Mouse (Mus musculus): ENCODE data around the gene Zfp750.
A peak's percentile ranks its signal among the peaks of the same experiment; 100 is the strongest.

Zfp750 gene

GRCm38 (mm10) chr11:121519131-121519530 is at the start of gene Zfp750:
TSS of gene Zfp750 (minus strand) at chr11:121519333.
- DNase-seq = peak; percentile 7

DNA sequence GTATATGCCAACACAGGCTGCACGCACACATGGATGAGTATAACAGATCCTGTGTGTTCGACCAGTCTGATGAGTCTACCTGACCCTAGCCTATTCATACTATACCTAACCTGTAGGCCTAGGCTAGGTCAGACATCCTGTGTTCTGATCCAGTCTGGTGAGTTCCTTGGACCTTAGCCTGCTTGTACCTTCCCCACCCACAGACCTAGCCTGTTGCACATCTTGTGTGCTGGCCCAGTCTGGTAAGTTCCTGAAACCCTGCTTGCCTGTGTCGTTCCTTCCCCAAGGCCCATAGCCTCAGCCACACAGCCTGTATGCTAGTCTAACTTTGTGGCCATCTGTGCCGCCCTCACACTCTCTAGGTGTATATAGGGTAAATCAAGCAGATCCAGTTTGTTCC is 45.1 kb upstream of the Zfp750 start:
- DNase-seq = no peak

- DNase-seq = no peak
Measured at GRCm38 (mm10) chr11:121563312-121563711, 44.2 kb upstream of the Zfp750 start.

GRCm38 (mm10) chr11:121560294-121560663 is 41.1 kb upstream of the Zfp750 start:
- DNase-seq = no peak

GRCm38 (mm10) chr11:121559527-121560293 is 40.6 kb upstream of the Zfp750 start:
- no peak for DNase-seq

DNA sequence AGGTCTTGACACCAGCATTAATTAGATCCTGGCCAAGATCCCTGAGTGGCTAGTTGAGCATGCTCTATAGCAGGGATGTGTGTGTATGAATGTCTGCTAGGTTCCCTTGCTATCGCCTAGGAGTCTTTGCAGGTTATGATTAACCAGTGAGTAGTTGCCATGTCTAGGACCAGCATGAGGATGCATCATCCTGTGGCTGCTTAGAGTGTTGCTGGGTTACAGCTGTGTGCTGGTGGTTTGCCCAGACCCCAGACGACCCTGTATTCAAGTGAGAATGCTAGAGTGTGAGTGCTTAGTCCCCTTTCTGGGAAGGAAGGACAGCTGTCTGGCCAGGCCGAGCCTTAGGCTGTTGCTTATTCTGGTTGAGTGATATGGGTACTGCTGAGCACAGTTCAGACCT is 39.4 kb upstream of the Zfp750 start:
- DNase-seq = no peak

GRCm38 (mm10) chr11:121557946-121558345 is 38.8 kb upstream of the Zfp750 start:
- no peak for DNase-seq

GRCm38 (mm10) chr11:121556727-121557126 is 37.6 kb upstream of the Zfp750 start:
- DNase-seq = no peak

DNA sequence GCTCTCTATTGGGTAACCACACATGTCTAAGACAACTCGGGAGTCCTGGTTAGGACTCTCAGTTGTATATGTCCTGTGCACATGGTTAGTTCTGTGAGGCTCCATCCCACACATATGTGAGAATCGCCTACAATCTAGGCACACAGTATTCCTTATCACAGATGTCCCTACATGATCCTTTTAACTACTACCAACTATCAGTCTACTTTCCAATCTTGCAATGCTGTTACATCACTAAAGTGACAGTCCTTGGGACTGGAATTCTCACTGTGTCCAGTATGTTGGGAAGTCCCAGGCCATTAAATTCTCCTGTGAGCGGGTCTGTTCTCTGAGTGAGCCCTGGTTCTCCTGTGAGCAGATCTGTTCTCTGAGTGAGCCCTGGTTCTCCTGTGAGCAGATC is 34.3 kb upstream of the Zfp750 start:
- no peak for DNase-seq

- DNase-seq = no peak
Measured at GRCm38 (mm10) chr11:121552846-121553457, 33.8 kb upstream of the Zfp750 start.

DNA sequence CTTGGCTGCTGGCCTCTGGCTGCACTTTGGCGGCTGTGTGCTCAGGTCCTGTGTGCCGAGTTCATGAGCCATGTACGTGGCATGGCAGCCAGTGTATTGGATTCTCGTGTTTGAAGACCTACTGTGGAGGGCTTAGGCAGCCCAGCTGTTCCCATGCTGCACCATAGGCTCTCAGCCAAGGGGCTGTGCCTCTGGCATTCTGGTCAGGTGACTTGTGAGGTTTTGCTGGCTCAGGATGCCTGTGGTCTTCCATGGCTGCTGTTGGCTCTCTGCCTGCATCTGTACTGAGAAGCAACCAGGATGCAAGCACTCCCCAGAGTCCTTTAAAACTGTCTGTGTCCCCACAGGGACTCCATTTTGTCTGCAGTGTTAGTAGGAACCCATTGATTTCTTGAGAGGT is 33.0 kb upstream of the Zfp750 start:
- no peak for DNase-seq

DNA sequence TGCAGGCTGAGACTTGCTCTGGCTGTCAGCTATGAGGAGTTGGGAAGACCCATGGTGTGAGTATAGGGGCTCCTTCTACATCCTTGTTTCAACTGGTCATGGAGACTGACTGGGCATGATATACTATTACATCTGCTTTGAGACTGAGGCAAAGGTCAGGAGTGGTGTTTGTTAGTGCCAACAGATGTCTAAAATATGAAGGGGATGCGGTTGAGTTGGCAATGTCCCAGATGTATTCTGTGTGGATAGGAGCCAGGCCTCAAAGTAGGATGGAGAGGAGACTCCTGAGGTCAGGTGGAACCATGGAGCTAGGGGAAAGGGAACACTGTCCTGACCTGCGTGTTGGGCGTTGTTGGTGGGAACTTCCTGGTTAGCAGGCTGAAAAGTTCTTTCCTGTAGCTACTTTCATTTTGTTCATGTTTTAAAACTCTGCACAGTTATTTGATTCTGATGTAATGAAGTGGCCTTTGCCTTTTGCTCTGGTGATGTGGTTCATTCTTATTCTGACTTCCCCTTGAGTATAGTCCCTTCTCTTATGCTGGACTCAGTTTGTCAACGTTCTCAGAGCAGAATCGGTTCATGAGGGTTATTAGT is 32.2 kb upstream of the Zfp750 start:
- no peak for DNase-seq

- DNase-seq = no peak
Measured at GRCm38 (mm10) chr11:121549843-121550647, 30.9 kb upstream of the Zfp750 start.

GRCm38 (mm10) chr11:121548996-121549842 is 30.1 kb upstream of the Zfp750 start:
- no peak for DNase-seq

GRCm38 (mm10) chr11:121547925-121548324 is 28.8 kb upstream of the Zfp750 start:
- DNase-seq = no peak

DNA sequence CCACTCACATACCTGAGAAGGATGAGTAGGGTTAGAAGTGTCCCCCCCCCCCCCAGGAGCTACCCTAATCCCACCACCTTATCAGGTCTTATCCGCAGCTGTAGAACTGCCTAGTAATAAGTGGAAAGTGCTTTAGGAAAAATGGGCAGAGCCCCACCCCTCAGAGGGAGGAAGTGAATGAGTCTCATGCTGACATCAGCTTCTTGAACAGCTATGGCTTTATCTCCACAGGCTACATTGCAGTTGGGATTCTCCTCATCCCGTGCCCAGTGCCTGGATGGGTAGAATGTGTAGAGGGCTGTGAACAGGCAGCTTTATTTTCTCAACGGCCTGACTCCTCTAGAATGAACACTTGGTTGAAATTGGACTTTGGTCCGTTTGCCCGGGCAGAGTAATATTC is 28.1 kb upstream of the Zfp750 start:
- DNase-seq = no peak

DNA sequence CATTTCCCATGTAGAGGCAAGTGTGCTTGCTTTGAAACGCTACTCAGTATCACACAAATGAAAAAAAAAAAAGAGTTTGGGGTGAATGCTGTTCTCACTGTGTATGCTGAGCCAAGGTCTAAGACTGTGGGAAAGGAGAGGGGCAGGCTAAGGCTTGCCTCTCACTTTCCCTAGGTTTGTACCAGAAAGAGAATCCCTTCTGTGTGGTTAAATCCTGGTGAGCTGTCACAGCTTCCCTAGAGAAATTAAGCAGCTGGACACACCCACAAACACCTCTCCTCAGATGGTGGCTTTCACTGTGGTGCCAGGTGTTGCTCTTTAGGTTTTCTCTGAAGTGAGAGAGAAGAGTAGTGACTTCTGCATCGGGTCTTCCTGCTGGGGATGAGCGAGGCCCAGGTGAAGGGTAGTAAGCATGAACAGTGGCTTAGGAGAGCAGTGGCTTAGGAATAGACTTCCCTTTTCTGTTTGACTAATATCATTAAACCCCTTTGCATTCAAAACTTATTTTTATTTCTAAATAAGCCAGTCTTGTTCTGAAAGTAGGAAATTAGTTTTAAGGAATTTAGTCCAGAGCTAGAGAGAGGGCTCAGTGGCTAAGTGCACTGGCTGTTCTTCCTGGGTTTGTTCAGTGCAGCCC is 26.4 kb upstream of the Zfp750 start:
- no peak for DNase-seq

DNA sequence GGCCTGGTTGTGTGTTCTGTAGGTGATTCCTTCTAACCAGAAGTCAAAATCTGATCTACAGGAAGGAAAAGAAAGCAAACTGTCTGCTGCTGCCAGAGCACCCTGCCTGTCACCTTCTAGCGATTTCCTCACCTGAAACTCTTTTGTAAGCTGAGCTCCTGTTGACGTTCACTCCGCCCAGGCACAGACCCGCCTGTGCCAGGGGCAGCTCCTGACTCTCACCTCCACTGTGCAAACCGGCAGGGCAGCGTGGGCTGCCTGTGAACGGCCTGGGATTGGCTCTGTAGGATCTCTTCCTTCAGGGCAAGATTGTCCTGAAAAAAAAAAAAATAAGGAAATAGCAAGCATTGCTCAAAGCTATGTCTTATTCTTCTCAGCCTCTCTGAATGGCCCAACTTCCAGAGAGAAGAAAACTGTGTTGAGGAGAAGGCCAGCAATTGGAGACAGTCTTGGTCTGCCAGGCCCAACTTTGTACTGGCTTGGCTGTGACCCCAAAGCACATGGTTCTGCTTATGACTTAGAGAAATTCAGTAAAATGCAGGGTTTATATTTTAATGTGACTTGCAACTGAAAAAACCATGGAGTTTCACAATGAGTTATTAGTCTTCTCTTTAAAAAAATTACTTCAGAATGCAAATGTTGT is 25.7 kb upstream of the Zfp750 start:
- no peak for DNase-seq

GRCm38 (mm10) chr11:121543922-121544321 is 24.8 kb upstream of the Zfp750 start:
- DNase-seq = no peak

GRCm38 (mm10) chr11:121543287-121543856 is 24.2 kb upstream of the Zfp750 start:
- no peak for DNase-seq

- DNase-seq = no peak
Measured at GRCm38 (mm10) chr11:121542471-121542870, 23.3 kb upstream of the Zfp750 start.

All from retina, postnatal 1 day (tissue).